Mouse (Mus musculus): ENCODE results near the gene Gm26897.

GRCm38 (mm10) chr5:111732194-111732593 is 1.5 kb upstream of the Gm26897 start:
- TF ChIP-seq POLR2A (IDR thresholded peaks at IDR 0.05; ENCODE audit: low read depth, low read length) (no peak), CTCF (IDR thresholded peaks at IDR 0.05; ENCODE audit: extremely low read depth, insufficient read depth, insufficient read length, insufficient replicate concordance) (no peak)
